Mouse (Mus musculus): Measurements from ENCODE around the gene Dbt.

GRCm38 (mm10) chr3:116582201-116582600 lies 69.3 kb downstream of the Dbt start:
- no peak for TF ChIP-seq POLR2A (IDR thresholded peaks at IDR 0.05; ENCODE audit: insufficient read depth, low read depth, low read length)
- TF ChIP-seq CTCF (IDR thresholded peaks at IDR 0.05; ENCODE audit: insufficient read depth, low read depth, low read length): no peak

All from olfactory bulb, adult 2 months (tissue).